Mouse (Mus musculus) forebrain, embryonic 11.5 days (tissue): ENCODE measurements at regions not wholly inside any gene's neighbourhood (a gene's known extent, or its start where the extent isn't known, plus 50 kb on each side); places are given as distances from the start of the nearest gene placed in this dataset.

Source experiments
- ATAC-seq: fragments of 200-750 bp; cut with Nextera tagmentation; replicated peaks from 2 replicates; pipeline ENCODE4 v1.8.0; 2017; ENCODE audit warnings: moderate TSS enrichment; ENCODE audit not compliant: low FRiP score
- DNase-seq: peaks from one replicate; pipeline ENCODE4 v3.0.0-alpha.2; 2017; ENCODE audit warnings: low spot score
- H3K27ac ChIP-seq: fragments of 300-500 bp; sonication (generic); 2 replicates; pipeline ENCODE4 v1.5.1; 2014; ENCODE audit warnings: low read depth, low read length
- H3K27me3 ChIP-seq: fragments of 300-500 bp; sonication (generic); 2 replicates; pipeline ENCODE4 v1.6.1; 2014; ENCODE audit warnings: mild to moderate bottlenecking, low read length, mixed read lengths; ENCODE audit not compliant: control insufficient read depth, insufficient read depth
- H3K36me3 ChIP-seq: fragments of 300-500 bp; sonication (generic); 2 replicates; pipeline ENCODE4 v1.6.1; 2014; ENCODE audit warnings: mild to moderate bottlenecking, low read length, moderate library complexity, mixed read lengths; ENCODE audit not compliant: control insufficient read depth, insufficient read depth
- H3K4me1 ChIP-seq: fragments of 300-500 bp; sonication (generic); replicated peaks from 2 replicates; pipeline ENCODE4 v1.6.1; 2014; ENCODE audit warnings: low read length, mixed read lengths; ENCODE audit not compliant: control insufficient read depth, insufficient read depth
- H3K4me2 ChIP-seq: fragments of 300-500 bp; sonication (generic); 2 replicates; pipeline ENCODE4 v1.6.1; 2014; ENCODE audit warnings: low read depth, mild to moderate bottlenecking, low read length, moderate library complexity, mixed read lengths; ENCODE audit not compliant: severe bottlenecking
- H3K4me3 ChIP-seq: fragments of 300-500 bp; sonication (generic); 2 replicates; pipeline ENCODE4 v1.5.1; 2014; ENCODE audit warnings: low read depth, low read length
- H3K9ac ChIP-seq: fragments of 300-500 bp; sonication (generic); 2 replicates; pipeline ENCODE4 v1.6.1; 2014; ENCODE audit warnings: low read length
- H3K9me3 ChIP-seq: fragments of 300-500 bp; sonication (generic); 2 replicates; pipeline ENCODE4 v1.6.1; 2016; ENCODE audit warnings: low read length, mixed read lengths; ENCODE audit not compliant: control insufficient read depth
- WGBS: fragments of 180-500 bp; shearing (Covaris S2); extraction: QIAGEN DNeasy Blood & Tissue Kit; methylation state at CpG from one replicate; pipeline ENCODE4 v1.1.7; 2014; 5-methylcytosine and 5-hydroxymethylcytosine counted together

DNA sequence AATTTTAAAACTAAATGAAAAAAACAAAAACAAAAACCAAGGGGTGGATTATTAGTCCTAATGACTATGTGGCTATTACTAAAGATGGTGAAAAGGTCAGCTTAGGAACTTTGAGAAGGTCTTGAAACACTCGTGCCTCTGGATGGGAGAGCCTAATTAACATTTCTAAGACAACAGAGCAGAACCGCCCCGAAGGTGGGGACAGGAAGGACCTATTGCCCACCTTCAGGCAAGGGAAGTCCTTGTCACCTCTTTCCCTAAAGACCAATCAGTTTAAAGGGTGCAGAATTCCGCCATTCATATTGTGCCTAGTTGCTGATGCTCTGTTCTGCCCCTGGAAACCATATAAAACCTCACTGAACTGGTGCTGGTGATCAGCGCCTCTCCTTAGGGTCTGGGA is 63.5 kb upstream of the Nap1l1 start:
- Histone ChIP-seq H3K4me3 (no peak overlapping the region), H3K27ac (no peak overlapping the region), H3K4me2 (no peak overlapping the region), H3K4me1 (no peaks in the 10 kb centered on the region), H3K9me3 (no peaks in the 10 kb centered on the region), H3K27me3 (no peaks in the 10 kb centered on the region), H3K9ac (no peak overlapping the region), H3K36me3 (no peaks in the 10 kb centered on the region)
- DNase-seq (no peak), ATAC-seq (no peak)
- 79% methylated on average over 5 of the region's 5 CpGs for WGBS

DNA sequence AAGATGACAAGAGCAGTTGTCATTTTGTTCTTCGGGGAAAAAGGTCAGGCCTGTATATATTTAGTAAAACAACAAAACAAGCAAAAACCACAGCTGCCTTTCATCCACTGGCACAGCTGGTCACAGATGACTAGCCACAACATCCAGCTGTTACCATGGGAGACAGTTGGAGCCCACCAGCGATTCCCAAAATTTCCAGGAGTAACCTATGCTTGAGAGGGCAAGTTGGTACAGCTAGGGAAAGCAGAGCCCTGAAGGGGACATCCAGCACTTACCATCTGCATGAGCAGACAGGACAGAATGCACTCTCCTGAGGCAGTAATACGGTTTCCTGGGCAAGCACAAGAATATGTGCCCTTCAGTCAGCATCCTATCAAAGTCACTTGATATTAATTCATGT is 62.9 kb upstream of the Nap1l1 start:
- ATAC-seq (no peak), DNase-seq (no peak)
- Histone ChIP-seq H3K36me3 (no peaks in the 10 kb centered on the region), H3K4me1 (no peaks in the 10 kb centered on the region), H3K4me2 (no peak overlapping the region), H3K9ac (no peak overlapping the region), H3K27me3 (no peaks in the 10 kb centered on the region), H3K27ac (no peak overlapping the region), H3K9me3 (no peaks in the 10 kb centered on the region), H3K4me3 (no peak overlapping the region)
- 84% methylated on average over 3 of the region's 3 CpGs for WGBS

DNA sequence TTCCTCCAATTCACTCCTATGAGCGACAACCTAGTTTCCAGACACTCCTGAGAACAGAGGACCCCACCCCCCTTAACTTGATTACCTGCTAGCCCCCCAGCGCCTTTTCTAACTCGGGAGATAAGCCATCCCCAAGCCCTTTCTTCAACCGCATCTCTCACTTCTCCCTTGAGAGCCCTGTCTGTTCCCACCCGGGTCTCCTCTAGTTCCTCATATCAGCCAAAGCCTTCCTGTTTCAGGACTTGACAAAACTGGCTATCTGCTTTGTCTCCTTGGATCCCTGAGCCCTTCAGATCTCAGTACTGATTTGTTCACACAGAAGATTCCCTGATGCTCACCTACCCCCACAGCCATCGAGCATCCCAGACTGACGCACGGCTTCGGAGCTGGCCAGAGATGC is 61.5 kb upstream of the Nap1l1 start:
- no peak overlapping the region for H3K9ac ChIP-seq
- WGBS = 95% methylated on average over 9 of the region's 9 CpGs
- H3K4me3 ChIP-seq = no peak overlapping the region
- no peak for ATAC-seq
- no peaks in the 10 kb centered on the region for H3K36me3 ChIP-seq
- H3K4me2 ChIP-seq = no peak overlapping the region
- no peak overlapping the region for H3K27ac ChIP-seq
- DNase-seq = no peak
- H3K27me3 ChIP-seq = no peaks in the 10 kb centered on the region
- H3K9me3 ChIP-seq = no peaks in the 10 kb centered on the region
- no peaks in the 10 kb centered on the region for H3K4me1 ChIP-seq

DNA sequence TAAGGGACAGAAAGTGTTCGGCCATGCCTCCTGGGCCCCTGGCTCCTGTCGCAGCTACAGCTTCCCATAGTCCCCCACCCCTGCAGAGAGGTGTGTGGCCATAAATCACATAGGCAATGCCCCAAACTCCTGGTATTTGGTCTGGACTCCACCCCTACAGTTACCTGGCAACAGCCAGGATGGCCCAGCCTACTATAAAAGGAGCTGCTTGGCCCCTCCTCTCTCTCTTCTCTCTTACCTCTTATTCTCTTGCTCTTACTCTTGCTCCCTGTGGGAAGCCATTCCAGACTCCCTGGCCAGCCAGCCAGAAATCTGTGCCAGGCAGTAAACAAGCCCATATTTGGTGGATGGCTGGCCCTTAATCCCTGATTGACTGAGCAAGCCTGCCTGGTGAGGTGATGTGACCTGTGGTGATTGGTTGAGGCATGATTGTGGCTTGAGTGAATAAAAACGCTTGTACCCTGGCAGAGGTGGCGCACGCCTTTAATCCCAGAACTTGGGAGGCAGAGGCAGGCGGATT is 56.4 kb upstream of the Nap1l1 start:
- WGBS = 87% methylated on average over 6 of the region's 6 CpGs
- H3K4me3 ChIP-seq = no peak overlapping the region
- H3K4me1 ChIP-seq = peaks cover 7% of the 10 kb centered on the region; the same call in 1 of the 2 replicates
- H3K27ac ChIP-seq = no peak overlapping the region
- no peak for ATAC-seq
- no peak overlapping the region for H3K4me2 ChIP-seq
- no peaks in the 10 kb centered on the region for H3K9me3 ChIP-seq
- no peak overlapping the region for H3K9ac ChIP-seq
- no peaks in the 10 kb centered on the region for H3K36me3 ChIP-seq
- H3K27me3 ChIP-seq = no peaks in the 10 kb centered on the region
- DNase-seq = no peak

DNA sequence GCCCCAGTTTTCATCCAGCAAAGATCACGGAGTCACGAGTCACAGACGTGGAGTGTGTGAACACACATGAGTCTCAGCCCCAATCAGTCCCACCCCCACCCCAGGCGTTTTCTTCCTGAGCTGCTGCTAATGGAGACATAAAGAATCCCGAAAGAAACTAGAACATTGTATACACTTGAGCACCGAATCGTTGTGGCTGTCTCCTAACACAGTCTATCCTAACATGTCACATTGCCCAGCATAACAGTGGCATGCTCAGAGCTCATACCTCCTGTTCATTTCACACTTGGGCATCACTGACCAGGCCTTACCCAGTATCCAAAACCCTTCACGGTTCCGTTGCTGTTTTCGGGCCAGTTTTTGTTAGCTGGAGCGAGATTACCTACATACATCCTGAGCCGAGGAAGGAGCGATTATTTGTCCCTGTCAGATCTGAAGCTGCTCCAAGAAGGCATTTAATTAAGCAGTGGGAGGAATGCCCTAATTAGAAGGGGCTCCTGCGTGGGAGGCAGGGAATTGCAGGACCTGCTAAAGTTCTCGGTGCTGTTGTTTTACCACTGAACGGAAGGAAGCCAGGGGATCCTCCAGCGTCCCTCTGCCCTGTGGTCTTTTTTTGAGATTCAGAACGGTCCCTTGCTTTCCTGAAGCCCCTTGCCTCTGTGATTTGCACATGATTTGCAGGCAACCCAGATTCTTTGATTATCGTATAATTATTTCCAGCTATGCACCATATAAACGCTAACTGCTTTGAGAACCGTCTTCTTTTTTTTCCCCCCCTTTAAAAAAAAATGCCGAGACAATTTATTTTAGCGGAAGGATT is 53.4 kb upstream of the Nap1l1 start:
- peak overlapping the region; percentile 12 for H3K4me3 ChIP-seq
- H3K9ac ChIP-seq = peak overlapping the region; percentile 47
- H3K27me3 ChIP-seq = no peaks in the 10 kb centered on the region
- H3K36me3 ChIP-seq = no peaks in the 10 kb centered on the region
- no peaks in the 10 kb centered on the region for H3K9me3 ChIP-seq
- WGBS = 18% methylated on average over 23 of the region's 23 CpGs
- peak; percentile 28; the same call in 1 of the 2 replicates for ATAC-seq
- H3K4me2 ChIP-seq = peak overlapping the region; percentile 42
- peak; percentile 53 for DNase-seq
- H3K27ac ChIP-seq = peak overlapping the region; percentile 37; the same call in 1 of the 2 replicates
- peaks cover 7% of the 10 kb centered on the region; the same call in 1 of the 2 replicates for H3K4me1 ChIP-seq

DNA sequence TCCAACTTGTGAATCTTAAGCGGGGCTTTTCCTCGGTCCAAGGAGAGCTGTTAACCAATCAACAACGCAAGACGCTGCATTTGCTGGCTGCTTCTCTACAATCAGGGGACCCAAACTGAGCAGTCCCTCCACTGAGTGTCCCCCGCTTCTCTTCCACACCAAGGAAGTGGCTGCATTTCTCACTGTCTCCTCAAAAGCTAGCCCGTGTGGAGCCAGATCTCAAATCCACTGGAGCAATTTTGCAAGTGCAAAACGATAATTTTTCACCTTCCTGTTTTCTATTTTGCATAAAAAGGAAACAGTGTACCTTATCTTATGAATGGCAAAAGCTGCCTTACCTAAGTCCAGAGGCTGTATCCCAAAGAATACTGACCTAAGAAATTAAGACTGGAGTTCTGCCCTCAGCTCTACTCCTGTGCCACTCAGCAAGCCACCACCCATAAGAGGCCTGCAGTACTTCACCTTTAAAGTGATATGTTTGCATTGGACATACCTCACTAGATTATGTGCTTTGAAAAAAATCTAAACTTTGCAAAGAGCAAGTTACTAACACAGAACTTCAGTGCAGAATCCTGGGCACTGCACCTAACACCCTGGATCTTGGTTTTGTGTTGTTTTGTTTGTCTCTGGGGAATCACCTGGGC is 52.7 kb upstream of the Nap1l1 start:
- no peaks in the 10 kb centered on the region for H3K27me3 ChIP-seq
- 12% methylated on average over 7 of the region's 7 CpGs for WGBS
- no peaks in the 10 kb centered on the region for H3K36me3 ChIP-seq
- DNase-seq = no peak
- H3K4me1 ChIP-seq = peaks cover 7% of the 10 kb centered on the region; the same call in 1 of the 2 replicates
- peak overlapping the region; percentile 42 for H3K4me2 ChIP-seq
- H3K4me3 ChIP-seq = peak overlapping the region; percentile 12
- ATAC-seq = no peak
- peak overlapping the region; percentile 47 for H3K9ac ChIP-seq
- no peaks in the 10 kb centered on the region for H3K9me3 ChIP-seq
- H3K27ac ChIP-seq = 0 out of 2 replicates have a peak overlapping the region, but pooled peaks have one; percentile 37

DNA sequence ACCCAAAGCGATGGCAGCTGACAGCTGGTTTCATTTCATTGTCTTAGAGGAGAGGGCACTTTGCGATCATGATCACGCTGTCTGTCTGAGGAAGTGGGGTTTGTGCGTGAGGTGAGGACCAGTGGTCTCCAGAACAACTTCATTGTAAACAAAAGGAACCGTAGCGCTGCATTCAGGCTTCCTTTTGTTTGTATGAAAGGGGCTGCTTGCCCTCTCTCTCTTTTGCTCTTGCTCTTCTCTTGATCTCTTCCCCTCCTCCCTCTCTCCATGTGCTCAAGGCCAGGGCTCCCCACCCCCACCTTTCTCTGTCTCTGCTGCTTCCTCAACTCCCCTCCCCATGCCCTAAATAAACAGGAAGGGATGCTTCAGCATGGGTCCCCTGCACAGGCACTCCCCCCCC is 51.0 kb upstream of the Nap1l1 start:
- Histone ChIP-seq H3K9ac (no peak overlapping the region), H3K4me2 (0 out of 2 replicates have a peak overlapping the region, but pooled peaks have one; percentile 28), H3K4me1 (peaks cover 7% of the 10 kb centered on the region; the same call in 1 of the 2 replicates), H3K9me3 (no peaks in the 10 kb centered on the region), H3K27me3 (no peaks in the 10 kb centered on the region), H3K27ac (no peak overlapping the region), H3K36me3 (no peaks in the 10 kb centered on the region), H3K4me3 (no peak overlapping the region)
- no peak for DNase-seq
- ATAC-seq = peak; percentile 51; the same call in 1 of the 2 replicates
- WGBS = 4% methylated on average over 6 of the region's 6 CpGs

DNA sequence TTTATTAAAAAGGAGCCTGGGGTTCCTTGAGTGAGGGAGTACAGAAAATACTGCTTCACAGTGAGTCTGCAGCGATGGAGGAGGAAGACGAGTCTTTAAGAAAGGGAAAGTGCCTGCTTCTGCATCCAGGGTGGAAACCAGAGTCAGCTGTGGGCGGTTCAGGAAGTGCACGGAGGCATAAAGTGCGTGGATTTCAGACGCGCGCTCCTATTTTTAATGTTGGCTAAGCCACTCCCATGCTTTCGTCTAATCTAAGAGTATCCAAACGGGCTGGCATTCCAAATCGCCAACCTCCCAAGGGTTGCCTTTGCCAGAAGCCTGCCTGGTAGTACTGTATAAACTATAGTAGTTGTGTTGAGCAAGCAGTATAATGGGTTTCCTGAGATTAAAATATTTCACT is 50.4 kb upstream of the Nap1l1 start:
- H3K4me3 ChIP-seq = no peak overlapping the region
- H3K4me2 ChIP-seq = no peak overlapping the region
- peaks cover 7% of the 10 kb centered on the region; the same call in 1 of the 2 replicates for H3K4me1 ChIP-seq
- no peak for DNase-seq
- no peaks in the 10 kb centered on the region for H3K36me3 ChIP-seq
- H3K9me3 ChIP-seq = no peaks in the 10 kb centered on the region
- ATAC-seq = no peak
- H3K27ac ChIP-seq = no peak overlapping the region
- 36% methylated on average over 11 of the region's 11 CpGs for WGBS
- no peaks in the 10 kb centered on the region for H3K27me3 ChIP-seq
- peak overlapping the region; percentile 9; the same call in 1 of the 2 replicates for H3K9ac ChIP-seq
